Mouse (Mus musculus): ENCODE data around the gene Noto. TPM values are rescaled to one million over a fixed set of nuclear protein-coding genes. Genes with fewer than 3 reads are reported as not detected.

Noto gene
- polyA plus RNA-seq, 1 experiment = not detected

- peaks cover 47% of the 10 kb centered on the region for H3K27me3 ChIP-seq (ENCODE audit: control insufficient read depth, insufficient read depth, insufficient read length)
- no peak for TF ChIP-seq TCF3 (IDR thresholded peaks at IDR 0.05; ENCODE audit: insufficient read length, low read depth)
- no peak for TF ChIP-seq REST (IDR thresholded peaks at IDR 0.05; ENCODE audit: insufficient read depth, insufficient read length)
- no peak for TF ChIP-seq POLR2AphosphoS2 (IDR thresholded peaks at IDR 0.05; ENCODE audit: insufficient read length, low read depth)
- TF ChIP-seq MYOD1 (IDR thresholded peaks at IDR 0.05; ENCODE audit: control insufficient read depth in 1 of 3, insufficient read length in 2 of 3, low read depth in 2 of 3) = no peak
- no peak for TF ChIP-seq MYOG (IDR thresholded peaks at IDR 0.05; ENCODE audit: control insufficient read depth in 1 of 3, insufficient read depth in 1 of 3, insufficient read length in 2 of 3, low read depth in 2 of 3)
- no peak overlapping the region for H3K4me2 ChIP-seq (ENCODE audit: low read depth)
- no peak overlapping the region for H3ac ChIP-seq (ENCODE audit: control insufficient read depth, insufficient read length)
- H3K36me3 ChIP-seq (ENCODE audit: control insufficient read depth, insufficient read depth) = no peaks in the 10 kb centered on the region
- H3K79me2 ChIP-seq (ENCODE audit: control insufficient read depth, insufficient read depth) = no peaks in the 10 kb centered on the region
- H3K4me3 ChIP-seq = no peak overlapping the region
Observed at GRCm38 (mm10) chr6:85478416-85478815, 54.7 kb downstream of the Noto start.

Other genes starting within 250 kb of the Noto start
- gene Emx1, start 236.4 kb upstream of the Noto start, polyA plus RNA-seq (2012; fragmentation: generic; extraction: Trizol) = not detected
- gene Sfxn5, start 90.5 kb upstream of the Noto start, polyA plus RNA-seq (2012; fragmentation: generic; extraction: Trizol) = 2.0 TPM
- gene Rab11fip5, start 49.3 kb upstream of the Noto start, polyA plus RNA-seq (2012; fragmentation: generic; extraction: Trizol) = 24.8 TPM
- gene Smyd5, start 8.1 kb downstream of the Noto start, polyA plus RNA-seq (2012; fragmentation: generic; extraction: Trizol) = 34.6 TPM
- gene Cct7, start 27.6 kb downstream of the Noto start, polyA plus RNA-seq (2012; fragmentation: generic; extraction: Trizol) = 334 TPM
- 17.6 TPM for gene Pradc1, start 28.1 kb downstream of the Noto start, polyA plus RNA-seq (2012; fragmentation: generic; extraction: Trizol)
- not detected for gene Fbxo41, start 79.1 kb downstream of the Noto start, polyA plus RNA-seq (2012; fragmentation: generic; extraction: Trizol)
- gene Egr4, start 89.7 kb downstream of the Noto start, polyA plus RNA-seq (2012; fragmentation: generic; extraction: Trizol) = not detected
- gene Alms1, start 163.6 kb downstream of the Noto start, polyA plus RNA-seq (2012; fragmentation: generic; extraction: Trizol) = 0.62 TPM

Measured in myocyte (in vitro differentiated cells).